Mouse (Mus musculus) testis, adult 2 months (tissue): ENCODE measurements around the gene Zmiz1.

ENCODE experiments used
- CTCF ChIP-seq: fragments of 200-500 bp; IDR thresholded peaks from 2 replicates; pipeline ENCODE4 v1.5.1; 2012; ENCODE audit warnings: low read depth, mild to moderate bottlenecking, inconsistent platforms, low read length, moderate library complexity; ENCODE audit not compliant: control insufficient read depth, insufficient read depth, insufficient replicate concordance
- POLR2A ChIP-seq: fragments of 200-500 bp; IDR thresholded peaks from 2 replicates; pipeline ENCODE4 v1.6.1; 2012; ENCODE audit warnings: low read depth, mild to moderate bottlenecking, inconsistent platforms, low read length, moderate library complexity; ENCODE audit not compliant: control insufficient read depth

GRCm38 (mm10) chr14:25497596-25497995 lies 38.6 kb downstream of the Zmiz1 start:
- TF ChIP-seq CTCF (no peak), POLR2A (no peak)
